Mouse (Mus musculus): ENCODE data around the gene Btbd1.

DNA sequence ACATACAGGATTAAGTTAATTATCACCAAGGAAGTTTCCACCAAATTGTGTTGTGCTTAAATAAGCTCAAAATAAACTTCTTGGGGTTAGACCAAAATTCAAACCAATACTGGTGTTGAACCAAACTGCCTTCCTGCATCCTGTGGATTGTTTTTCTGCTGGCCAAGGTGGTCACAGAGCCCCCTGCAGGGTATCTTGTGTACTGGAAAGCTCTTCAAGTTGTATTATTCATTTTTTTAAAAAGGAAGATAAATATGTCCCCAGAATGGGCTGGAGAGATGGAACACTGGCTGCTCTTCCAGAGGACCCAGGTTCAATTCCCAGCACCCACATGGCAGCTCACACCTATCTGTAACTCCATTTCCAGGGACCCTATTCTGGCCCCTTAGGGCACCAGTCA is 5.6 kb upstream of the Btbd1 start:
- peak; percentile 36 for TF ChIP-seq CTCF (IDR thresholded peaks at IDR 0.05; ENCODE audit: low read depth)
- no peak for TF ChIP-seq EP300 (IDR thresholded peaks at IDR 0.05; ENCODE audit: low read depth)
